Mouse (Mus musculus) heart, embryonic 12.5 days (tissue): ENCODE measurements around the gene Unc93b1. TPM values are rescaled to one million over a fixed set of nuclear protein-coding genes. Genes with fewer than 3 reads are reported as not detected.

Source experiments
- ATAC-seq: fragments of 200-750 bp; cut with Nextera tagmentation; 2 replicates; pipeline ENCODE4 v1.8.0; 2017; ENCODE audit warnings: moderate TSS enrichment, moderate library complexity; ENCODE audit not compliant: insufficient number of reproducible peaks, low FRiP score
- H3K27ac ChIP-seq: fragments of 300-500 bp; sonication (generic); 2 replicates; pipeline ENCODE4 v1.5.1; 2016; ENCODE audit warnings: mild to moderate bottlenecking, moderate library complexity; ENCODE audit not compliant: poor library complexity, severe bottlenecking
- H3K27me3 ChIP-seq: fragments of 300-500 bp; sonication (generic); replicated peaks from 2 replicates; pipeline ENCODE4 v1.6.1; 2016; ENCODE audit warnings: mild to moderate bottlenecking, moderate library complexity
- H3K36me3 ChIP-seq: fragments of 300-500 bp; sonication (generic); 2 replicates; pipeline ENCODE4 v1.6.1; 2016; ENCODE audit warnings: mild to moderate bottlenecking, moderate library complexity
- H3K4me1 ChIP-seq: fragments of 300-500 bp; sonication (generic); replicated peaks from 2 replicates; pipeline ENCODE4 v1.6.1; 2016; ENCODE audit warnings: mild to moderate bottlenecking
- H3K4me2 ChIP-seq: fragments of 300-500 bp; sonication (generic); 2 replicates; pipeline ENCODE4 v1.6.1; 2016; ENCODE audit warnings: mild to moderate bottlenecking, moderate library complexity
- H3K4me3 ChIP-seq: fragments of 300-500 bp; sonication (generic); 2 replicates; pipeline ENCODE4 v1.5.1; 2016; ENCODE audit warnings: mild to moderate bottlenecking
- H3K9ac ChIP-seq: fragments of 300-500 bp; sonication (generic); 2 replicates; pipeline ENCODE4 v1.6.1; 2016; ENCODE audit warnings: mild to moderate bottlenecking, moderate library complexity
- H3K9me3 ChIP-seq: fragments of 300-500 bp; sonication (generic); replicated peaks from 2 replicates; pipeline ENCODE4 v1.6.1; 2016; ENCODE audit warnings: mild to moderate bottlenecking, moderate library complexity
- WGBS: fragments of 180-500 bp; shearing (Covaris S2); methylation state at CpG from one replicate; pipeline ENCODE4 v1.1.7; 2016; 5-methylcytosine and 5-hydroxymethylcytosine counted together
- polyA plus RNA-seq: library from polyadenylated mRNA; unstranded; fragments of >200 nt; fragmentation: Nextera tagmentation; extraction: Ambion mirVana; gene quantifications from 2 replicates; pipeline ENCODE4 v1.2.1, GENCODE M21; 2016

Gene Unc93b1
- 7.8 and 8.9 TPM in 2 replicates for polyA plus RNA-seq

GRCm38 (mm10) chr19:3935032-3935895 is at the start of gene Unc93b1:
Gene Unc93b1 (plus strand): TSS chr19:3935186.
- WGBS = 6% methylated on average over 42 of the region's 42 CpGs
- Histone ChIP-seq H3K36me3 (no peaks in the 10 kb centered on the region), H3K27ac (no peak within 1 kb of the TSS), H3K9ac (peak within 1 kb of the TSS; percentile 71), H3K4me3 (peak within 1 kb of the TSS; percentile 60), H3K4me1 (peaks cover 19% of the 10 kb centered on the region), H3K27me3 (0 out of 2 replicates have a peak, but pooled peaks cover 4% of the 10 kb centered on the region), H3K4me2 (peak within 1 kb of the TSS; percentile 92), H3K9me3 (no peaks in the 10 kb centered on the region)
- peak; percentile 79 for ATAC-seq

- Histone ChIP-seq H3K27ac (no peak overlapping the region), H3K4me3 (no peak overlapping the region), H3K9me3 (no peaks in the 10 kb centered on the region), H3K4me2 (no peak overlapping the region), H3K4me1 (peaks cover 23% of the 10 kb centered on the region), H3K9ac (no peak overlapping the region), H3K36me3 (peaks cover 75% of the 10 kb centered on the region), H3K27me3 (no peaks in the 10 kb centered on the region)
- WGBS = 88% methylated on average over 5 of the region's 5 CpGs
- ATAC-seq = no peak
These were observed 45.9 kb upstream of the Unc93b1 start for GRCm38 (mm10) chr19:3889096-3889495.

DNA sequence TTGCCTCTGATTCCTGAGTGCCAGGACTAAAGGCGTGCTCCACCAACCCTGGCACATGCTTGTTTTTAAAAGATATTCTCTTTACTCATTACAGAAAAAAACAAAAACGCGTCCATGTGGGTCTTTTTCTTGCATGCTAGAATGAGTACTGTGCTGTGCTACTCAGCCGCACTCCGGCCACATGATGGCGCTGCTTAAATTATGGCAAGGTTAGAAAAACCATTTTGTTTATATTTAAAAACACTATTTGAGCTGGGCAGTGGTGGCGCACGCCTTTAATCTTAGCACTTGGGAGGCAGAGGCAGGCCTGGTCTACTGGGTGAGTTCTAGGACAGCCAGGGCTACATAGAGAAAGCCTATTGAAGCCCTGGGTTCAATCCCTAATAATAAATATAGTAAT is 44.8 kb upstream of the Unc93b1 start:
- Histone ChIP-seq H3K9ac (no peak overlapping the region), H3K27ac (no peak overlapping the region), H3K4me2 (no peak overlapping the region), H3K36me3 (peaks cover 86% of the 10 kb centered on the region), H3K4me1 (peaks cover 21% of the 10 kb centered on the region), H3K4me3 (no peak overlapping the region), H3K27me3 (no peaks in the 10 kb centered on the region), H3K9me3 (no peaks in the 10 kb centered on the region)
- ATAC-seq = no peak
- WGBS = 88% methylated on average over 8 of the region's 8 CpGs

GRCm38 (mm10) chr19:3893545-3894116 is 41.4 kb upstream of the Unc93b1 start:
- Histone ChIP-seq H3K4me2 (no peak overlapping the region), H3K9ac (no peak overlapping the region), H3K27me3 (no peaks in the 10 kb centered on the region), H3K4me1 (peaks cover 29% of the 10 kb centered on the region), H3K4me3 (no peak overlapping the region), H3K36me3 (peaks cover 91% of the 10 kb centered on the region), H3K27ac (peak overlapping the region; percentile 32), H3K9me3 (no peaks in the 10 kb centered on the region)
- peak; percentile 48 for ATAC-seq
- WGBS = 67% methylated on average over 4 of the region's 4 CpGs

DNA sequence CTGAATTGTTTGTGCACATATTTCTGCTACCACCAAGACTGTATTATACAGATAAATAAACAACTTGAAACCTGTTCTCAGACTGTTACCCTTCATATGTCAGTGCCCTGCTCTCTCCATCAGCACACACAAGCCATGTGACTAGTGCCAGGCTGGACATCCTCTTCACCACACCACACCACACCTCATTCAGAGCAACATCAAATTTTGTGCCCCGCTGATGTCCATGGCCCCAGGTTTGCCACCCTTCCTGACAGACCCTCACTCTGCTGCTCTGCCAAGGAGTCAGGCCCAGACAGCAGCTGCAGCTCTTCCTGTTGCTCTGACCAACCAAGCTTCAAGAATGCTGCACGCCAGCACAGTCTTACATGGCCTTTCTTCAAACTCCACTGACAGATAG is 40.7 kb upstream of the Unc93b1 start:
- H3K4me3 ChIP-seq = no peak overlapping the region
- H3K27me3 ChIP-seq = no peaks in the 10 kb centered on the region
- H3K27ac ChIP-seq = no peak overlapping the region
- no peak overlapping the region for H3K9ac ChIP-seq
- peaks cover 90% of the 10 kb centered on the region for H3K36me3 ChIP-seq
- H3K9me3 ChIP-seq = no peaks in the 10 kb centered on the region
- whole genome bisulfite sequencing = 84% methylated on average over 2 of the region's 2 CpGs
- ATAC-seq = no peak
- H3K4me1 ChIP-seq = peaks cover 29% of the 10 kb centered on the region
- no peak overlapping the region for H3K4me2 ChIP-seq

DNA sequence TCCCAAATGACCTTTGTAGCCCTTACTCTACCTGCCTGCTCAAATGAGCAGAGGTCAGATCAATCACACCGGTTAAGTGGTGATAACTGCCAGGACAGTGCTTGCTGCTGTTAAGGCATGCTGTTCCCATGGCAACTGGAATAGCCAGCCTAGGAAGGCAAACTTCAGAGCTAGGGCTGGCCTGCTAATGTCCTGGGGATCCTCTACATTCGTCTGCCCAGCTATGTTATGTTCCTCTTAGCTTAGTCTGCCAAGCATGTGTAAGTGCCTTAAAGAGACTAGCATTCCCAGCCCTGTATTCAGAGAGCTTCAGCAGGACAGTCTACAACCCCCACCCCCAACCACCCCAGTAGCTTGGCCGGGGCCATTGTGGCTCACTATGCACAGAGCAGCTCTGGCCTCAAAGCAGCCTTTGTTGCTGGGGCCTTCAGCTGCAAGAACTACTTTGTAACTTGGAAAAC is 39.8 kb upstream of the Unc93b1 start:
- ATAC-seq = no peak
- peaks cover 89% of the 10 kb centered on the region for H3K36me3 ChIP-seq

GRCm38 (mm10) chr19:3896208-3896607 is 38.8 kb upstream of the Unc93b1 start:
- H3K4me2 ChIP-seq = no peak overlapping the region
- H3K4me3 ChIP-seq = no peak overlapping the region

More for the DNA sequence above, 39.8 kb upstream of the Unc93b1 start:
- no peak overlapping the region for H3K4me2 ChIP-seq
- H3K27ac ChIP-seq = 0 out of 2 replicates have a peak overlapping the region, but pooled peaks have one; percentile 6
- H3K4me3 ChIP-seq = no peak overlapping the region
- no peaks in the 10 kb centered on the region for H3K9me3 ChIP-seq
- H3K9ac ChIP-seq = no peak overlapping the region
- no peaks in the 10 kb centered on the region for H3K27me3 ChIP-seq
- peaks cover 29% of the 10 kb centered on the region for H3K4me1 ChIP-seq
- 37% methylated on average over 3 of the region's 3 CpGs for WGBS

DNA sequence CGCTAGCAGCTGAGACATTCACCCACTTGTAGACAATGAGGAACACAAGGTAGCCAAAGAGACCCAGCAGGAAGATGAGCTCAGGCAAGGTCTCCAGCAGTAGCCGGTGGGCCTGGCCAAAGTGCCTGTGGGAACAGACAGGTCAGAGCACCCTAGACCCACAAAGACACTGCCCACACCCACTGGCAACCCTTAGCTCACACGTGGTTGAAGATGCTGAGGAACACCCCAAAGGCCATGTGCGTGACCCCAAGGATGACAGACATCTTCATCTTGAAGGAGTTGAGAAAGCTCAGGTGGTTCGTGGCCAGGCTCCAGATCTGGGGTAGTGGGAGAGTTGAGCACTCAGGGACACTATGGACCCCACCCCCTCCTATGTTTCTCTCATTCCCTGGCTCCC is 37.4 kb upstream of the Unc93b1 start:
- WGBS = 84% methylated on average over 5 of the region's 5 CpGs
- Histone ChIP-seq H3K4me3 (no peak overlapping the region), H3K9ac (no peak overlapping the region), H3K4me1 (peaks cover 29% of the 10 kb centered on the region), H3K36me3 (peaks cover 88% of the 10 kb centered on the region), H3K27me3 (no peaks in the 10 kb centered on the region), H3K9me3 (no peaks in the 10 kb centered on the region), H3K27ac (no peak overlapping the region), H3K4me2 (no peak overlapping the region)
- no peak for ATAC-seq

More at GRCm38 (mm10) chr19:3896208-3896607, 38.8 kb upstream of the Unc93b1 start:
- no peak overlapping the region for H3K27ac ChIP-seq
- WGBS = 87% methylated on average over 10 of the region's 10 CpGs
- no peaks in the 10 kb centered on the region for H3K27me3 ChIP-seq
- no peaks in the 10 kb centered on the region for H3K9me3 ChIP-seq
- H3K9ac ChIP-seq = no peak overlapping the region
- peaks cover 29% of the 10 kb centered on the region for H3K4me1 ChIP-seq
- peaks cover 82% of the 10 kb centered on the region for H3K36me3 ChIP-seq
- no peak for ATAC-seq

DNA sequence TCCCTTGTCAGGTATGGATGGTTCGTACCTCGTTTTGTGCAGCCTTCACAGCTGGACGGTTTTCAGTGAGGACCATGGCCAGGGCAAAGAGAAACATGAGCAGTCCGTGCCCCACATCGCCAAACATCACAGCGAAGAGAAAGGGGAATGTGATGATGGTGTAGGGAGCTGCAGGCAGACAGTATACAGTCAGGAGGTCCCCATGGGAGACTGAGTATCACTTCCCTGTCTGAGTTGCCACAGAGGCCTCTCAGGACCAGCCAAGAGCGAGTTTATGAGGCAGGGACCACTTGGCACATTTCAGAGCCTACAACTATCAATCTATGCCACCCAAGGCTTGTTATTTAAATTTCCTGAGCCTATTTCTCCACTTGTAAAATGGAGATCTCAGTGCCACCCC is 36.0 kb upstream of the Unc93b1 start:
- H3K9ac ChIP-seq = no peak overlapping the region
- 89% methylated on average over 7 of the region's 7 CpGs for WGBS
- peaks cover 22% of the 10 kb centered on the region for H3K4me1 ChIP-seq
- no peak for ATAC-seq
- no peak overlapping the region for H3K4me2 ChIP-seq
- H3K27ac ChIP-seq = no peak overlapping the region
- no peaks in the 10 kb centered on the region for H3K9me3 ChIP-seq
- H3K36me3 ChIP-seq = peaks cover 86% of the 10 kb centered on the region
- no peak overlapping the region for H3K4me3 ChIP-seq
- no peaks in the 10 kb centered on the region for H3K27me3 ChIP-seq

DNA sequence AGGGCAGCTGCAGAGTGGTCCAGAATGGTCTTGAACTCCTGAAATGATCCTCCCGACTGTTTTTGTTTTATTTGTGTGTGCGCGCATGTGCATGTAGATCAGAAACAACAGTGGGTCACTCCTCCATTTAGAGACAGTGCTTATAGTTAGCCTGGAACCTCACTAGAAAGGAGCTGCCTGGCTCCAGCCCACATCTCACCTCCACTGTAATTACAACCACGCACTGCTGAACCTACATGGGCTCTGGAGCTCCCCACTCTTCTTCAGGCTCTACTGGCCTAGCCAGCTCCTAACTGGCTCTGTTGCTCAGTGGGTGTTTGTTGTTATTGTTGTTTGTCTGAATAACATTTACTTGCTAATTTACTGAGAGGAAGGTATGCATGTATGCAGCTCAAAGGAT is 35.4 kb upstream of the Unc93b1 start:
- no peaks in the 10 kb centered on the region for H3K27me3 ChIP-seq
- ATAC-seq = no peak
- no peak overlapping the region for H3K27ac ChIP-seq
- WGBS = 92% methylated on average over 4 of the region's 4 CpGs
- peaks cover 24% of the 10 kb centered on the region for H3K4me1 ChIP-seq
- no peaks in the 10 kb centered on the region for H3K9me3 ChIP-seq
- peaks cover 81% of the 10 kb centered on the region for H3K36me3 ChIP-seq
- no peak overlapping the region for H3K4me3 ChIP-seq
- no peak overlapping the region for H3K9ac ChIP-seq
- H3K4me2 ChIP-seq = no peak overlapping the region

GRCm38 (mm10) chr19:3902966-3903365 is 32.0 kb upstream of the Unc93b1 start:
- no peaks in the 10 kb centered on the region for H3K9me3 ChIP-seq
- H3K4me1 ChIP-seq = peaks cover 37% of the 10 kb centered on the region
- no peak overlapping the region for H3K9ac ChIP-seq
- H3K4me2 ChIP-seq = no peak overlapping the region
- no peak for ATAC-seq
- H3K36me3 ChIP-seq = peaks cover 50% of the 10 kb centered on the region
- no peak overlapping the region for H3K4me3 ChIP-seq
- 84% methylated on average over 12 of the region's 12 CpGs for WGBS
- H3K27me3 ChIP-seq = no peaks in the 10 kb centered on the region
- H3K27ac ChIP-seq = no peak overlapping the region
